Mouse (Mus musculus) thymus, adult 2 months (tissue): ENCODE measurements around the gene Edn2. TPM values are rescaled to one million over a fixed set of nuclear protein-coding genes. Genes with fewer than 3 reads are reported as not detected.

Experiments
- DNase-seq: peaks from one replicate; pipeline ENCODE4 v3.0.0; 2021
- H3K27ac ChIP-seq: fragments of 200-500 bp; 2 replicates; pipeline ENCODE4 v1.5.1; 2012; ENCODE audit warnings: low read length, control low read depth; ENCODE audit not compliant: control insufficient read depth, insufficient read depth
- H3K27me3 ChIP-seq: fragments of 200-500 bp; 2 replicates; pipeline ENCODE4 v1.6.1; 2012; ENCODE audit warnings: mild to moderate bottlenecking, low read length, moderate library complexity, mixed read lengths; ENCODE audit not compliant: control insufficient read depth, insufficient read depth
- H3K36me3 ChIP-seq: fragments of 200-500 bp; 2 replicates; pipeline ENCODE4 v1.6.1; 2012; ENCODE audit warnings: mild to moderate bottlenecking, low read length, moderate library complexity; ENCODE audit not compliant: control insufficient read depth, insufficient read depth
- H3K4me1 ChIP-seq: fragments of 200-500 bp; replicated peaks from 2 replicates; pipeline ENCODE4 v1.6.1; 2012; ENCODE audit warnings: low read length; ENCODE audit not compliant: control insufficient read depth, insufficient read depth
- H3K4me3 ChIP-seq: fragments of 200-500 bp; 2 replicates; pipeline ENCODE4 v1.5.1; 2012; ENCODE audit warnings: mild to moderate bottlenecking, low read length, control low read depth, moderate library complexity; ENCODE audit not compliant: control insufficient read depth, insufficient read depth
- CTCF ChIP-seq: fragments of 200-500 bp; IDR thresholded peaks from 2 replicates; pipeline ENCODE4 v1.5.1; 2012; ENCODE audit warnings: mild to moderate bottlenecking, control low read depth, low read length, moderate library complexity, borderline replicate concordance; ENCODE audit not compliant: control insufficient read depth, poor library complexity, insufficient read depth; ENCODE audit errors: extremely low read depth
- POLR2A ChIP-seq: fragments of 200-500 bp; IDR thresholded peaks from 2 replicates; pipeline ENCODE4 v1.6.1; 2012; ENCODE audit warnings: mild to moderate bottlenecking, low read length, control low read depth, moderate library complexity; ENCODE audit not compliant: control insufficient read depth, poor library complexity, insufficient read depth; ENCODE audit errors: extremely low read depth
- WGBS: fragments of 180-500 bp; shearing (Covaris S2); methylation state at CpG from one replicate; pipeline ENCODE4 v1.1.7; 2018; 5-methylcytosine and 5-hydroxymethylcytosine counted together
- polyA plus RNA-seq: library from polyadenylated mRNA; depleted of rRNA; stranded (reverse); fragments of >200 nt; gene quantifications from 2 replicates; pipeline ENCODE4 v1.2.3, GENCODE M21; 2012

Edn2 gene
- polyA plus RNA-seq, 1 experiment: 1.2 TPM

DNA sequence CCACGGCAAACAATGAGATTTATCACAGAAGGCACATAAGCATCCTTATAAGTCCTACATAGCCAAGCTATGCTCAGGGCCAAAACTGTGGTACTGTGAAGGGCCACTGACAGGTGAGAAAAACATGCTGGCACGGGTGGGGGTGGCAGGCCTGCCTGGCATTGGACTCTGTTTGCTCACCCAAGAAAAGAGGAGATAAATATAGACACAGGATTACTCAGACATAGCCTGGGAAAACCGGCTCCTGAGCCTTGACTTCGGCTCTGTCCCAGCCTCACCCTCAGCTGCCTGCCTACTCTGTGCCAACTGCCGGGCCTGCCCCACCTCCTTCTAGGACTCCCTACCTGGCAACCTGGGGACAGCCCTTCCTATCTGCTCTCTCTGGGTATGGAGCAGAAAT lies 16.7 kb upstream of the Edn2 start:
- no peak overlapping the region for H3K27ac ChIP-seq
- DNase-seq: no peak
- H3K27me3 ChIP-seq: no peaks in the 10 kb centered on the region
- no peaks in the 10 kb centered on the region for H3K36me3 ChIP-seq
- TF ChIP-seq POLR2A (no peak), CTCF (no peak)
- H3K4me3 ChIP-seq: no peak overlapping the region
- H3K4me1 ChIP-seq: peaks cover 10% of the 10 kb centered on the region; the same call in 1 of the 2 replicates
- 92% methylated on average over 5 of the region's 5 CpGs for WGBS

DNA sequence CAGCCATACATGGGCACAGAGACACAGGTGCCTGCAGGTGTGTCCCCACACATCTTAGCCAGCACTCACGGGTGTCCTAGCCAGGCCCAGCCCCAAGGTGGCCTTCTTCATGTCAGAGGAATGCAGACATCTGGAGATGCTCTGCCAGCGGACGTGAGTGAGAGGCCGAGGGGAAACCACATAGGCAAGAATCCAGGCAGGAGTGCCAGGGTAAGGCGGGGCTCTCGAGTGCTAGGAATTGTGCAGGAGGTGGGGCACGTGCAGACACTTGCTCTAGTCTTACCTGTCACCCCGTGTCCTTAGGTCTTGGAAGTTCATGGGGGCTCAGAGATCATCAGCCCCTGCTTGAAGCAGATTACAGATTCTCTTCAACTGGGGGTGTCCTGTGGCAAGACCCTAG lies 15.1 kb upstream of the Edn2 start:
- no peak overlapping the region for H3K4me3 ChIP-seq
- WGBS: 93% methylated on average over 8 of the region's 8 CpGs
- no peak for DNase-seq

DNA sequence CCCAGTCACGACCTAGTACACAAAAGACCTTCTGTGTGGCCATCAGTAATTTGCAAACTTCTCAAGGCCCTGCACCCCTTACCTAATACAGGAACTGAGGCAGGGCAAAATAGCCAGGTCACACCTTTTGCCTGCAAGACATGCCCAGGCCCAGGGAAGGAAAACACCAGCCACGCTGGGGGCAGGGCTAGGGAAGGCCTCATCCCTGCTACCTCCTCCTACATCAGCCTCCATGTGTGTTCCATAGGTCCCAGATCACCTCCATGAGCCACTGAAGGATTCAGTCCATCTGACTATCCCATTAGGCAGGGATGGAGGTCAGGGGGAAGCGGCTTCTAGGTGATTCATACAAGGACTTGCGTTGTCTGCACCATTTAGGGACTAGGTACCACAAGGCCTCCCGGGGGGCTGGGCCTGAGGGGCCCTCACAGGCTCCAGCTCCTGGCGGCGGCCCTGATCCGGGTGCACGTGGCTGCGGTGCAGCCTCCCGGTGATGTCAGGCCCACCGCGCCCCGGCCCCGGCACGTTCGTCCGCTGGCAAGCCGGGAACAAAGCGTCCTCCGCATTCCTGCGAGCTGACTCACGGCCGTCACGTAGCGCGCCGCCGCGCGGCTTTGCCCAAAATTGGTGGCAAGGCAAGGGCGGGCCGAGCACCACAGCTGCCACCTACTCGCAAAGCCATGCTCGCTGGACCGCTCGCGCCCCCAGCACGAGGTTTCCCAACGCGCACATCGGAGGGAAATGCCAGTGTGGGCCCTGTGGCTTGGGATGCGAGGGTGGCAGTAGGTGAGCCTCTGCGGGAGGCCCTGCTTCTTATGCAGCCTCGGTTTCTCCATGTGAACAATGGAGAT lies 12.5 kb upstream of the Edn2 start:
- Histone ChIP-seq H3K27ac (no peak overlapping the region), H3K27me3 (no peaks in the 10 kb centered on the region), H3K4me1 (peaks cover 10% of the 10 kb centered on the region; the same call in 1 of the 2 replicates), H3K4me3 (0 out of 2 replicates have a peak overlapping the region, but pooled peaks have one; percentile 9), H3K36me3 (no peaks in the 10 kb centered on the region)
- peak; percentile 33 for DNase-seq
- no peak for TF ChIP-seq POLR2A
- no peak for TF ChIP-seq CTCF
- WGBS: 9% methylated on average over 45 of the region's 45 CpGs

More for the DNA sequence above, 15.1 kb upstream of the Edn2 start:
- H3K36me3 ChIP-seq: no peaks in the 10 kb centered on the region
- H3K27me3 ChIP-seq: no peaks in the 10 kb centered on the region
- peaks cover 10% of the 10 kb centered on the region; the same call in 1 of the 2 replicates for H3K4me1 ChIP-seq
- TF ChIP-seq CTCF (no peak), POLR2A (no peak)
- no peak overlapping the region for H3K27ac ChIP-seq

DNA sequence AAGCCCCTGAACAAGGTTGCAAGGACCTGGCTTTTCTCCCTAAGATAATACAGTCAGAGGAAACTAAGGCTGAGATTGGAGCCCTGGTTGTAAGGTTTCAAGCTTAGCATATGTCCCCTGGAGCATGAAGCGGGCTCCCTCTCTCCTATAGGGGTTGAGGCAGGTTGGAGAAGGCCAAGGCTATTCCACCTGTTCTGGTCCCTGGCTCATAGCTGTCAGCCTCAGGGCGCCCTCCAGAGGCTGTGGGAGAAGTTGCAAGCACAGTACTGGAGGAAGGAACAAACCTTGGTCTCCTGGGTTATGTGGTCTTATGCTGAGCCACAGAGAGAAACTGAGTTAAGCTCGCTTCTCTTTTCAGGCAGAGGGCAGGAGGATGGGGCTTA lies 11.9 kb upstream of the Edn2 start:
- DNase-seq: no peak
- H3K27me3 ChIP-seq: no peaks in the 10 kb centered on the region
- no peak overlapping the region for H3K4me3 ChIP-seq
- 33% methylated on average over 3 of the region's 3 CpGs for WGBS
- H3K4me1 ChIP-seq: peaks cover 10% of the 10 kb centered on the region; the same call in 1 of the 2 replicates
- H3K27ac ChIP-seq: no peak overlapping the region
- no peaks in the 10 kb centered on the region for H3K36me3 ChIP-seq
- TF ChIP-seq CTCF: peak; percentile 43; the same call in 1 of the 2 replicates
- no peak for TF ChIP-seq POLR2A

DNA sequence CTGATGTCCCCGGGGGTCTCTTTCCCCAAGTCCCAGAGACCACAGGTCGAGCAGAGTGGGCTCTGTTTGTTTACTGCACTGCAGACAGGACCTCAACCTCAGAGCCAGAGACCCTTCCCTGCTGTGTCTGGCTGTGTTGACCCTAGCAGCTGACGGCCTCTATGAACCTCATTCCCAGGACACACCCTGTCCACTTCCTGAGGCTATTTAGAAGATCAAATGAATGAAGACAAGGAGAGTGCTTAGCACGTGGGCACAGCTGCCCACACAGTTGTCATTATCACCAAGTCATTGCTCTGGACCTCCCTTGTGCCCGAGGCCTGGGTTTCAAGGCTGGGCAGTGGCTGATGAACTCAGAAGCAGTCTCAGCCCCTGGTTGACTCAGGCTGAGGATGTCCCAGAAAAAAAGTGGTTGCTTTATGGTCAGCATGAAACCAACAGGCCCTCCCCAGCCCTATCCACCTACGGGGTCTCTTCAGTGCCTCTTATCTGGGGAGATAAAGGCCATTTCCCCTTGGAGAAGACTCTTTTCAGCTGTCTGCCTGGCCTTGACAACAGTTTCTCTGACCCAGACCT lies 10.6 kb upstream of the Edn2 start:
- no peak for DNase-seq
- 76% methylated on average over 6 of the region's 6 CpGs for WGBS
- Histone ChIP-seq H3K27ac (no peak overlapping the region), H3K36me3 (no peaks in the 10 kb centered on the region), H3K4me3 (no peak overlapping the region), H3K27me3 (no peaks in the 10 kb centered on the region), H3K4me1 (peaks cover 10% of the 10 kb centered on the region; the same call in 1 of the 2 replicates)
- TF ChIP-seq CTCF: no peak
- TF ChIP-seq POLR2A: no peak

DNA sequence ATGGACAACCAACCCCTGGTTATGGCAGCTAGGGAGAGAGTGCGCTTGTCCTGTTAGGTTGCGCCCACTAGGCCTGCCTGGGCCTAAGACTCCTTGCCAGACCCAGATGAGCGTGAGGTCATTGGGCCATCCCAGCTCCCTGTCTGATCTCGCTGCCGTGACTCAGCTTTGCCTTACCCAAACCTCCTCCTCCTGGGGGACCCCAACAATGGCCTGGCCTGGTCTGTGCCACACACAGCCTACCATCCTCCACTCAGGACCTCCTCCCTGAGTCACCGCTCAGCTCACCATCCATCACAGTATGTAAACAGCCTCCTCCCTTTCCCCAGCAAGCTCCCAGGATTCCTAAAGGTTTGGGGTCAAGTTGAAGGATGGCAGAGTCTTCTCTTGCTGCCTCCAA lies 9.1 kb upstream of the Edn2 start:
- Histone ChIP-seq H3K4me1 (peaks cover 10% of the 10 kb centered on the region; the same call in 1 of the 2 replicates), H3K27ac (no peak overlapping the region), H3K27me3 (no peaks in the 10 kb centered on the region), H3K36me3 (no peaks in the 10 kb centered on the region), H3K4me3 (no peak overlapping the region)
- WGBS: 95% methylated on average over 6 of the region's 6 CpGs
- no peak for TF ChIP-seq CTCF
- TF ChIP-seq POLR2A: no peak
- DNase-seq: no peak
